Mouse (Mus musculus): ENCODE results near the gene Meis1. TPM values are rescaled to one million over a fixed set of nuclear protein-coding genes. Genes with fewer than 3 reads are reported as not detected.
A peak's percentile ranks its signal among the peaks of the same experiment; 100 is the strongest.

Meis1 gene
- total RNA-seq, 2 experiments from 2014 or later, result 56.0 to 57.4 TPM

- DNase-seq, result peak; percentile 63 to 70
Measured at GRCm38 (mm10) chr11:18876886-18877625, 141.7 kb downstream of the Meis1 start.

- DNase-seq, result peak; percentile 40 to 55
Measured at GRCm38 (mm10) chr11:18875911-18876885, 142.6 kb downstream of the Meis1 start.

DNA sequence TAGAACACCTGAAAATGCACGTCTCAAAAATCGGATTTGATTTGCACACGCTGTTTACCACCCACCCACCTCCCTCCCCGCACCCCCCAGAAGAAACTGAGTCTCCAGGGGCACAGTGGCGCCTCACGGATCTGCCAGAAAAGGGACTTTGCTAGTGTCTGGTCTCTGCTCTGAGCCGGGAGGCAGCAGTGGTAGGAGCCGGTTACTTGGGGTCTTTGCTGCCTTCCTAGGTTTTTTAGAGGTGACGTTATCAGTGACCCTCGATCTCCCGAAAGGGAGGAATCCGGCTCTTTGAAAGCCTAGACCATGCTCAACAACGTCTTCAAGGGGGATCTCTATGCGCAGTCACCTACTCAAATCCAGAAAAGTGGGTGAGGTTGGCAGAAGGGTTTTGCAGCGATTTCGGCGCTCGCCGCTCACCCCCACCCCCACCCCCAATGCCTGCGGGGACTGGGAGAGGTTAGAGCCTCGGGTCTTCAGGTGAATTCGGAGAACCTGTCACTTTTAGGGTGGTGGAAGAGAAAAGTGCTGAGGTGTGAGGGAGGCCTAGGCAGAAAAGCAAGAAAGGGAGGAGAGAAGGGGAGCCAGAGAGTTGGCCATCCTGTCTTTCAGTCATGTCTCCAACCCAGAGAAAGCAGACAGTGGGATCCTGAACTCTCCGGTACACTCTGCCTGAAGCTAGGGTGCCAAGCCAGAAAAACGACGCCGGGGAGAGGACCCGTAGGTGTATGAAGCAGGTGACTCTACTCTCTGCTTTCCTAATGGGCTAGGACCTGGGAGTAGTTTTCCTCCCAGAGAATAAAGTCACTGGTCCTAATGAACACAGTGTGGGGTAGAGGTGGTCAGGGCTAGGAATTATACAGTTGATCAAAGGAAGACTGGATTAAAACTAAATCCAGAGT, 143.5 kb downstream of the Meis1 start:
- DNase-seq, result peak; percentile 50

DNA sequence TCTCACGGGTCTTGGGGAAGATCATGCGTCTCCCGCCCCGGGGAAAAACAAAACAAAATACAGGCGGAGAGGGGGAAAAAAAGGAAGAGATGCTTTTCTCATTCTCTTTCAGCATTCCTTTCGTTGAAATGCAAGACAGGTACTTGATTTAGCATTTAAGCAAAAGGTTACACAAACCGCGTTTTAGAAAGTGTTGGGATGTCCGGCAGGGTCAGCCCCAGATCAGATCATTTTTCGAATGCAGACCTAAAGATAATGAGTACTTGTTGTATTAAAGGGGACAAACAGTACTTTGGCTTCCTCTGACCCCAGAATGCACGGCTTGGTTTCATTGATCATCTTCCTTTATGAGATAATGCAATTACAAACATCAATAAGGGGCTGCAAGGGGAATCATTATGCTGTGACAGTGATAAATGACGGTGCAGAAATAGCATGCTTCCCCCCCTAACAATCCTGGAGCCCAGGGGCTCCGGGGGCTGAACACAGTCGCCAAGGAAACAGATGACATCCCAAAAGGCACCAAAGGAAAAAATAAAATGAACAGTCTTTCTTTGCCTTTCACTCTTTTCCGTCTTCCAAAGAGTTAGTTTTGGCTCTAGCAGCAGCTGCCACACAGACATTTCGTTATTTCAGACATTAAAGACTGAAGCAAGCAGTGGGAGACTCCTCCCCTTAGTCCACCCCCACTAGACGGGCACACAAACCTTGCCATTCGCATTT, 144.3 kb downstream of the Meis1 start:
- peak; percentile 16 to 66 for DNase-seq

- no peak for DNase-seq
Measured at GRCm38 (mm10) chr11:18873451-18874277, 145.1 kb downstream of the Meis1 start.

DNA sequence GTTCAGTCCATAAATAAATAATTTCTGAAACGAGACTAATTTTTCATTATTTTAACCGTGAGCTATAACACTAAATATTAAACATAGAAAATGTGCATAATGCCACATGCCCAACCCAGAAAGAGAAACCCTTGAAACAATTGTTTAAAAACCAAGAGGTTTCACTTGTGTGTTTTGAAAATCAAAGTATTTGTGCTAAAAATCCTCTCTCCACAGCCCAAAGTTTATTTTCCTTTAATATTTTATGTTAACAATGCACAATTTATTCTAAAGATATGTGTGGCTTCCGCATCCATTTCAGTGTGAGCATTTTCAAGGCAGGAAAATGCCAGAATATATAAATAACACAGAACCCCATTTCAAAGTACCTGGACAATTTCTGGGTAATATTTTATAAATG, 146.0 kb downstream of the Meis1 start:
- no peak for DNase-seq

- no peak for DNase-seq
Measured at GRCm38 (mm10) chr11:18872118-18872751, 146.6 kb downstream of the Meis1 start.

GRCm38 (mm10) chr11:18871170-18872081, 147.4 kb downstream of the Meis1 start:
- DNase-seq, result peak; percentile 55 to 64

DNA sequence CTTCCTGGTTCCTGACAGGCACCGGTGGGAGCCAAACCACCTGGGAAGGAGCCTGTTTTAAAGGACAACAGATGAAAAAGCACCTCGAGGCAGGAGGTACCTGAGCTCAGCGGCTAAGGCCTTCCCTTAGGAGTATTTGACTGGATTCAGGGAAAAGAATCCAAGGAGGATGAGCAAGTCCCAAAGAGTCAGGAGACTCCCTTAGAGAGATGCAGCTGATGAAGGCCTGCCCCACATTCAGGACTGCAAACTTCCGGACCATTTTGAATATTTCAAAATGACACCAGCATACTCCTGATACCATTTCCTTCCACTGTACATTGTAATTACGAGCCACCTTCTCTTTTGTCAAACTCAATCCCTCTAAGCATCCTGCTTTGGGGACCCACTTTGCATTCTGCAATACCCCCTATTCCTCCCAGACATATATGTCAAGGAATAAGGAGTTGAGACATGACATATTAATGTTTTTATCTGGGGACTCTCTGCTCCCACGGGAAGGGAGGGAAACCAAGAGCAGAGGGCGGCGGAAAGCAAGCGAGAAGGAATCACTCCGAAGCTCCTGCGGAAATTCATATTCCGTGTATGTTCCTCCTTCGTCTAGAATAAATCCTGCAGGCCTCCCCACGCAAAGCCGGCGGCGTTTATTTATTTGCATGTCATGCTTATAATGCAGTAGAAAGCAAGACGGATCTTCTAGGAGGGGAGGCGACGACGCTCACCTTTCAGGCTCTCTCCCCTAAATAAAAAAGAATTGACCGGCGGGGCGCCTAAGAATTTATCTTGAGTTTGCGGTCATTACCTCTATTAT, 148.5 kb downstream of the Meis1 start:
- peak in 1 of 2 experiments; percentile 23 for DNase-seq

DNA sequence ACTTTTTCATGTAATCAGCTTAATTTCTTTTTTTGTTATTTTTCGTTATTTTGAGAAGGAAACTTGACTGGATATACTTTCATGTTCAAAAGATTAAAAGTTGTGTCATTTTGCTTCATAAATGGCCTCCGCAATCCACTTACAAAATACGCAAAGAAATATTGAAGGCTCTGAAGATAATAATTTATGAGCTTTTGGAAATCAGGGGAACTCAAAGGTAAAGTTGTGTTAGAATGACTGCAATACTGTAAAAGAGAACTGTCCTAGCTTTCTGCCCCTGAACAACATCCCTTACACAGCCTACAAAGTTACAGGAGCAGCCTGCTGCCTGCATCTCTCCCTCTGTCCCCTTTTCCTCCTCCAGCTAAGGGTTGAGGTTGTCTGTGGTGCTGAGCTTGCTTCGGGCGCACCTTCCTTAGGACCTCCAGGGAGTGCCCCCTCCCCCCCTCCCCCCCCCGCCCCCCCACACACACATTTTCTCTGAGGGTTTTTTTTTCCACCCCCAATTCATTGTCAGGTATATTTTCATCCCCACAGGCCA, 149.3 kb downstream of the Meis1 start:
- DNase-seq, result no peak

DNA sequence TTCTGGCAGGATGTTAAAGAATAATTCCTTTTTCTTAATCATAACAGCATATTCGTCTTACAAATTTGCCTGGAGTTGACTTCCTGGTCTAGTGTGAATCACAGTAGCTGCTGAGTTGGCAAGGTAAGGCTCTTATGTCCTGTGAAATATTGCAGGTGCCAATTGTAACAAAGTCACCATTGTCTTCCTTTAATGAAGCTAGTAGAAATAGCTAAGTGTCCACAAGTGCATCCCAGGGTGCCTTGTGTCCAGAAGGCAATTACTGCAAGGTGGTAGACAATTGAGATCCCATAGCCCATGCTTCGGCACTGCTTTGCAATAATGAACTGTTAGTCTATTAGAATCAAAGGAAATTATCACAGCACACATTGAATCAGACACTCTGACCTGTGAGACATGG, 151.1 kb downstream of the Meis1 start:
- no peak for DNase-seq

- no peak for DNase-seq
Measured at GRCm38 (mm10) chr11:18866198-18866836, 152.5 kb downstream of the Meis1 start.

- DNase-seq, result no peak
Measured at GRCm38 (mm10) chr11:18850772-18851171, 168.0 kb downstream of the Meis1 start.

DNA sequence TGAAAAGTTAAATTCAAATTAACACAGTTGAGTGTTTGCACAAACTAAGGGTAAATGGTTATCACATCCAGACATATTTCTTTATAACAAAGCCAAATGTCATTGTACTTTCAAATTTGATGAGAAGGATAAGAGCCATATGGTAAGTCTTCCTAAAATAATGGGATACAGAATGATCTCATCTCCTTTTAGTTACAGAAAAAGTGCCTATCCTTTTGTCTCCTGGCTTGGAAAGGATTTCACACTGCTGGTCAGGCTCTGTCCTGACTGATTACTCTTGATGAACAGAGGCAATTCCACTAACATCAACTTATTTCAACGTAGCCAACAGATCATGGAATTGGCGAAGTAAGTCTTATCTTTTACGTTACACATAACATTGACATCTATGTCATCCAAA, 171.1 kb downstream of the Meis1 start:
- DNase-seq, result no peak

DNA sequence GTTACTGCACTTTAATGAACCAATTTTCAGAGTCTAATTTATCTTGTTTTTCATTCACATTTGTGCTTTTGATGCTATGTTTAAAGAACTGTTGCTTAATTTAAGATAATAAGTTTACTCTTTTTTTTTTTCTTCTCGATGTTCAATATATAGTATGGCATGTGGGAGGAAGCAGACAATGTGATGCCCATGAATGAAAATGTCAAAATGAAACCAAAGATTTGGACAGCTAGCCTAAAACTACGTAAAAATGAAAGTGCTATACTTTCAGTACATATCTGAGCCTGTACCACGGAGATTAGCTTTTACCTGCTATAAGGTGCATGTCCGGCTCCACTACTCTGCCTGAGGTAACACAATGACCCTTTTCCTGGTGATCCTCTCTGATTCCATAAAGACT, 172.3 kb downstream of the Meis1 start:
- DNase-seq, result no peak

DNA sequence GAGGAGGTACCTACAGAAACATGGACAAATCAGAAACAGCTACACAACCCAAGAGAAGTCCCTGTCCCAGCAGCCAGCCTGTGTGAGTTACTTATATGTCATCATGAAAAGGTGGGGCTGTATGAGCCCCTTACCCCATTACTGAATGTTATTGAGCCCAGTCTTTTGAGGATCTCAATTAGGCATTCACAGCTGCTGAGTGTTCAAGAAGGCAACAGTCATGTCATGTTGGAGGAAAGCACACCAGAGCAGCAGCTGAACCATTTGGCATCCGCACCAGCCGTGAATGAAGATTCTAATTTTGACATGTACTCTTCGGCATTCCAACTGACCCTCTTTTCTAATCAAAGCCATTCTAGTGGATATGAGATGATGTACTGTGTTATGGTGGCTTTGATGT, 172.9 kb downstream of the Meis1 start:
- no peak for DNase-seq

GRCm38 (mm10) chr11:18845466-18845865, 173.3 kb downstream of the Meis1 start:
- no peak for DNase-seq

All from adrenal gland, postnatal 36 days (tissue).